Mouse (Mus musculus): ENCODE measurements around the gene Olfr1230. TPM values are rescaled to one million over a fixed set of nuclear protein-coding genes. Genes with fewer than 3 reads are reported as not detected.

Olfr1230 gene
- not detected for total RNA-seq (2023)

DNA sequence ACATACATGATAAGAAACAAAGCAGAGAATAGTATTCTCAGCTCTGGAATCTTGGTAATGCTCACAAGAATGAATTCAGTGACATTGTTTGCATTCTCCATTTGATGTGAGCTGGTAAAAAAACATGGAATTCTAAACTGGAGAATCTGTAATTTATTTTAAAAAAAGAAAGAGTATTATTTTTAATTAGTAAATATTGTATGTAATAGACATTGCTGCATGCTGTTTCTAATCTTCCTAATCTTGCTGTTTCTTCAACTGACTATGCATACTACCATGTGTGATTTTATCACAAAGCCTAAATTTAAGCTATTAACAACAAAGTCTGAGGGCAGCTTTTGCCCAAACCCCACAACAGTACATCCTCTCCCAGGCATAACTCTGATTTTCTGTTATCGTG is at the start of gene Olfr1230:
Gene Olfr1230, minus strand, starts transcription at position 101 of the 400 bp plus-strand sequence.

GRCm38 (mm10) chr2:89342298-89342697 is 45.2 kb upstream of the Olfr1230 start, which contains the start of gene Olfr1233:
Olfr1233 (minus strand) TSS chr2:89342398.

GRCm38 (mm10) chr2:89329575-89329974 is 32.5 kb upstream of the Olfr1230 start, which contains the start of gene Olfr1232:
Olfr1232 (minus strand) TSS chr2:89329675.

GRCm38 (mm10) chr2:89306974-89307373 is 9.9 kb upstream of the Olfr1230 start, which contains the start of gene Olfr1231:
Olfr1231 (minus strand) TSS chr2:89307074.

DNA sequence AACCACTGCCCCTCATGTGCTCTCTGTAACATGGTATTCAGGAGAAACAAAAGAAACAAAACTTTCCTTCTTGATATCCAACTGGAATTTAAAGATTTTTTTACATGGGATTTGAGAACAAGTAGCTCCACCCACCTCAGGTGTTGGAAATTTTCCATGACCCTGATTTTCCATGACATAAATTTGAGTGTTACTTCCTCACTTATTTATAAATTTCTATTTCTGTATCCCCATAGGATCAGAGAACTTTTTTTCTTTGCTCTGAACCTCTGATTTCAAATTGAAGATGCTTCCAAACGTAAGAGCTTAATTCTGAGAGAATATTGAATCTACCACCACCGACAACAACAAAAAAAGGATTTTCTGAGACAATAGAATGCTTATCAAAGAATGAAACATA is 9.2 kb downstream of the Olfr1230 start, which contains the start of gene Olfr1229:
Gene Olfr1229, minus strand, starts transcription at position 101 of the 400 bp plus-strand sequence.

DNA sequence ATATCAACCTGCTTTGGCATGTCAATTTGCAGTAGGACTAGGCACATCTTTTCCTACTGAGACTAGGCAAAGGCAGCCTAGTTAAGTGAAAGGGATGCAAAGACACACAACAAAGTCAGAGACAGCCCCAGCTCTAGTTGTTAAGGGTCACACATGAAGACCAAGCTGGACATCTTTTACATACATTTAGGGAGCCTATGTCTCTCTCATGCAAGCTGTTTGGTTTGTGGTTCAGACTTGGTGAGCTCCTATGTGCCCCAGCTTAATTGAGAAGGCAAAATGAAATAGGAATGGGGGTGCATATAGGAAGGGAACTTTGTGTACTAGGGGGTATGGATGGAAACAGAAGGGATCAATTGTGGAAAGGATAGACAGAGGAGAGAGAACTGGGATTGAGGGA is 43.1 kb downstream of the Olfr1230 start, which contains the start of gene Olfr1228:
Gene Olfr1228, minus strand, starts transcription at position 101 of the 400 bp plus-strand sequence.

Other genes with a start within 250 kb of the Olfr1230 start
- not detected for gene Olfr1218, start 236.1 kb downstream of the Olfr1230 start, total RNA-seq (2023)
- not detected for gene Olfr1219, start 213.8 kb downstream of the Olfr1230 start, total RNA-seq (2023)
- not detected for gene Olfr1220, start 190.4 kb downstream of the Olfr1230 start, total RNA-seq (2023)
- gene Olfr1221, start 180.0 kb downstream of the Olfr1230 start, total RNA-seq (2023) = not detected
- not detected for gene Olfr1222, start 164.2 kb downstream of the Olfr1230 start, total RNA-seq (2023)
- not detected for gene Olfr1223, start 145.7 kb downstream of the Olfr1230 start, total RNA-seq (2023)
- gene Olfr1224-ps1, start 133.2 kb downstream of the Olfr1230 start, total RNA-seq (2023) = not detected
- gene Olfr1225, start 122.6 kb downstream of the Olfr1230 start, total RNA-seq (2023) = not detected
- not detected for gene Olfr1226, start 97.2 kb downstream of the Olfr1230 start, total RNA-seq (2023)
- not detected for gene Olfr1228, start 43.2 kb downstream of the Olfr1230 start, total RNA-seq (2023)
- not detected for gene Olfr1229, start 9.3 kb downstream of the Olfr1230 start, total RNA-seq (2023)
- gene Olfr1231, start 9.8 kb upstream of the Olfr1230 start, total RNA-seq (2023) = not detected
- not detected for gene Olfr1232, start 32.4 kb upstream of the Olfr1230 start, total RNA-seq (2023)
- gene Olfr1233, start 45.1 kb upstream of the Olfr1230 start, total RNA-seq (2023) = not detected
- not detected for gene Olfr1234, start 67.6 kb upstream of the Olfr1230 start, total RNA-seq (2023)
- gene Olfr1238, start 112.4 kb upstream of the Olfr1230 start, total RNA-seq (2023) = not detected
- gene Olfr1239, start 123.1 kb upstream of the Olfr1230 start, total RNA-seq (2023) = not detected
- not detected for gene Olfr1240, start 145.7 kb upstream of the Olfr1230 start, total RNA-seq (2023)
- not detected for gene Olfr1241, start 189.9 kb upstream of the Olfr1230 start, total RNA-seq (2023)
- gene Olfr1242, start 201.1 kb upstream of the Olfr1230 start, total RNA-seq (2023) = not detected
- gene Olfr1243, start 234.2 kb upstream of the Olfr1230 start, total RNA-seq (2023) = not detected

All from neutrophil, adult 83 days (primary cell).